Mouse (Mus musculus) midbrain, embryonic 12.5 days (tissue): ENCODE results near the gene Fkbp11. TPM values are rescaled to one million over a fixed set of nuclear protein-coding genes. Genes with fewer than 3 reads are reported as not detected.

Experiments used
- ATAC-seq: fragments of 200-750 bp; cut with Nextera tagmentation; 2 replicates; pipeline ENCODE4 v1.8.0; 2017; ENCODE audit warnings: low read depth, moderate TSS enrichment, moderate library complexity; ENCODE audit not compliant: low FRiP score
- H3K27ac ChIP-seq: fragments of 300-500 bp; sonication (generic); replicated peaks from 2 replicates; pipeline ENCODE4 v1.5.1; 2016; ENCODE audit warnings: mild to moderate bottlenecking
- H3K27me3 ChIP-seq: fragments of 300-500 bp; sonication (generic); 2 replicates; pipeline ENCODE4 v1.6.1; 2016; ENCODE audit warnings: mild to moderate bottlenecking
- H3K36me3 ChIP-seq: fragments of 300-500 bp; sonication (generic); 2 replicates; pipeline ENCODE4 v1.6.1; 2016
- H3K4me1 ChIP-seq: fragments of 300-500 bp; sonication (generic); 2 replicates; pipeline ENCODE4 v1.6.1; 2016
- H3K4me2 ChIP-seq: fragments of 300-500 bp; sonication (generic); replicated peaks from 2 replicates; pipeline ENCODE4 v1.6.1; 2016; ENCODE audit warnings: mild to moderate bottlenecking, moderate library complexity
- H3K4me3 ChIP-seq: fragments of 300-500 bp; sonication (generic); 2 replicates; pipeline ENCODE4 v1.5.1; 2016; ENCODE audit warnings: mild to moderate bottlenecking
- H3K9ac ChIP-seq: fragments of 300-500 bp; sonication (generic); replicated peaks from 2 replicates; pipeline ENCODE4 v1.6.1; 2016; ENCODE audit warnings: mild to moderate bottlenecking, moderate library complexity
- H3K9me3 ChIP-seq: fragments of 300-500 bp; sonication (generic); 2 replicates; pipeline ENCODE4 v1.6.1; 2016; ENCODE audit warnings: mild to moderate bottlenecking
- WGBS: fragments of 180-500 bp; shearing (Covaris S2); methylation state at CpG from one replicate; pipeline ENCODE4 v1.1.7; 2016; 5-methylcytosine and 5-hydroxymethylcytosine counted together
- polyA plus RNA-seq: library from polyadenylated mRNA; unstranded; fragments of >200 nt; fragmentation: Nextera tagmentation; extraction: Ambion mirVana; gene quantifications from 2 replicates; pipeline ENCODE4 v1.2.1, GENCODE M21; 2016

Fkbp11 gene
- polyA plus RNA-seq, 1 experiment from 2014 or later: 9.2 TPM

DNA sequence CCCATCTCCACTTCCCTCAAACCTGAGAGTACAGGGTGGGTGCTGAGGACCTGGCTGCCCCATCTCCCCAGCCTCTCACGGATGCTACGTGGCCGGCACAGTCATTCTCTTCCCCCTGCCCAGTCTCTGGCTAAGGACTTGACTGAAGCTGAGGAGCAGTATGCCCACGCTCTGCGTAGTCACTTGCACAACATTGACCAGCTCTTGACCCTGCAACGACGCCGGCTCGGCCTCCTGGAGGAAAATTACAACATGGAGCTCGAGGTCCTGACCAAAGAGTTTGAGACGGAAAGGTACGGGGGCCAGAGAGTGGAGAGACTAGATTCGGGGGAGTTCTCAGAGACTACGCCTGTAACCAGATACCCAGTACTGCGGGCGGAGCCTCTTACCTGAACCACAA is 10.7 kb downstream of the Fkbp11 start:
- 70% methylated on average over 16 of the region's 16 CpGs for WGBS
- no peaks in the 10 kb centered on the region for H3K36me3 ChIP-seq

GRCm38 (mm10) chr15:98714230-98714652 is 13.8 kb downstream of the Fkbp11 start:
- Histone ChIP-seq H3K4me3 (no peak overlapping the region), H3K9ac (no peak overlapping the region), H3K27ac (no peak overlapping the region), H3K4me1 (0 out of 2 replicates have a peak, but pooled peaks cover 3% of the 10 kb centered on the region), H3K4me2 (no peak overlapping the region), H3K9me3 (no peaks in the 10 kb centered on the region), H3K27me3 (peaks cover 10% of the 10 kb centered on the region), H3K36me3 (no peaks in the 10 kb centered on the region)
- ATAC-seq: no peak
- WGBS: 84% methylated on average over 5 of the region's 5 CpGs

More for the DNA sequence above, 10.7 kb downstream of the Fkbp11 start:
- Histone ChIP-seq H3K27me3 (peaks cover 17% of the 10 kb centered on the region), H3K4me2 (no peak overlapping the region), H3K9ac (no peak overlapping the region), H3K9me3 (no peaks in the 10 kb centered on the region), H3K4me1 (no peaks in the 10 kb centered on the region; the same call in 1 of the 2 replicates), H3K4me3 (no peak overlapping the region), H3K27ac (no peak overlapping the region)
- no peak for ATAC-seq

GRCm38 (mm10) chr15:98710442-98710841 is 17.6 kb downstream of the Fkbp11 start:
- H3K27ac ChIP-seq: no peak overlapping the region
- 19% methylated on average over 9 of the region's 9 CpGs for WGBS
- H3K9me3 ChIP-seq: no peaks in the 10 kb centered on the region
- ATAC-seq: no peak
- no peaks in the 10 kb centered on the region for H3K36me3 ChIP-seq
- H3K27me3 ChIP-seq: peaks cover 23% of the 10 kb centered on the region
- no peak overlapping the region for H3K9ac ChIP-seq
- H3K4me3 ChIP-seq: no peak overlapping the region
- H3K4me1 ChIP-seq: 0 out of 2 replicates have a peak, but pooled peaks cover 3% of the 10 kb centered on the region
- no peak overlapping the region for H3K4me2 ChIP-seq

DNA sequence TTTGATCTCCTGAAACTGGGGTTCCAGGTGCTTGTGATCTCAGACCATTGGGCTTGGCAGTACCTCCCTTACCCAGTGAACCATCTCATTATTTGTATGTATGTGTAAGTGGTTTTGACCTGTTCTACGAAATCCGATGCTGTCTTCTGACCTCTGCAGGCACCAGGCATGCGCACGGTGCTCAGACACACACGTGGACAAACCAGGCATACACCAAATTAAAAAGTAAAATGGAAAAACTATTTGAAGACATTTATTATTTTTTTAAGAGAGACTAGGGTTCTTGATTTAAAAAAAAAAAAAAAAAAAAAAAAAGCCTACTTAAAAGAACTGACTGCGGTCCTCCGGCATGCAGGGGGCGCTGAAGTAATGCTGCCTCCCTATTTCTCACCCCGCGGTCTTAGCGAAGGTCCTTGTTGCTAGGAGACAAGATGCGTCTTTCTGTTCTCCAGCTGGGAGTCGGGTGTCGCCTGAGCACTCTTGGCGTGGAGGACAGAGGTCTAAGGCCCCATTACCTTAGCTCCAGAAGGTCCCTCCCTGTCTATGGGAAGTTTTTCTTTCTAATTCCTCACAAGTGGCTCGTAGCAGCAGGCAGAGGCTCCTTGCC is 20.1 kb downstream of the Fkbp11 start, which contains the start of gene Ccdc65:
Gene Ccdc65, plus strand, starts transcription at position 442 of the 607 bp plus-strand sequence.
- WGBS: 18% methylated on average over 16 of the region's 16 CpGs
- Histone ChIP-seq H3K9me3 (no peaks in the 10 kb centered on the region), H3K4me1 (0 out of 2 replicates have a peak, but pooled peaks cover 3% of the 10 kb centered on the region), H3K36me3 (no peaks in the 10 kb centered on the region), H3K27ac (no peak within 1 kb of the TSS), H3K4me3 (peak within 1 kb of the TSS; percentile 32), H3K4me2 (peak within 1 kb of the TSS; percentile 44), H3K9ac (no peak within 1 kb of the TSS), H3K27me3 (peaks cover 27% of the 10 kb centered on the region)
- ATAC-seq: no peak

GRCm38 (mm10) chr15:98704312-98704711 is 23.7 kb downstream of the Fkbp11 start:
- Histone ChIP-seq H3K36me3 (no peaks in the 10 kb centered on the region), H3K4me3 (no peak overlapping the region), H3K27ac (no peak overlapping the region), H3K4me2 (no peak overlapping the region), H3K9ac (no peak overlapping the region), H3K27me3 (peaks cover 52% of the 10 kb centered on the region), H3K4me1 (peaks cover 6% of the 10 kb centered on the region; the same call in 1 of the 2 replicates), H3K9me3 (no peaks in the 10 kb centered on the region)
- WGBS: 66% methylated on average over 9 of the region's 9 CpGs
- ATAC-seq: no peak

GRCm38 (mm10) chr15:98699190-98700105 is 28.6 kb downstream of the Fkbp11 start:
- Histone ChIP-seq H3K27me3 (peaks cover 39% of the 10 kb centered on the region), H3K9ac (peak overlapping the region; percentile 55), H3K4me3 (peak overlapping the region; percentile 42), H3K4me1 (peaks cover 18% of the 10 kb centered on the region), H3K4me2 (peak overlapping the region; percentile 67), H3K9me3 (no peaks in the 10 kb centered on the region), H3K36me3 (no peaks in the 10 kb centered on the region), H3K27ac (no peak overlapping the region)
- 6% methylated on average over 40 of the region's 40 CpGs for WGBS
- ATAC-seq: peak; percentile 85

- Histone ChIP-seq H3K4me3 (no peak overlapping the region), H3K9ac (no peak overlapping the region), H3K9me3 (no peaks in the 10 kb centered on the region), H3K4me1 (peaks cover 31% of the 10 kb centered on the region), H3K4me2 (no peak overlapping the region), H3K27ac (no peak overlapping the region), H3K36me3 (no peaks in the 10 kb centered on the region), H3K27me3 (peaks cover 18% of the 10 kb centered on the region)
- no peak for ATAC-seq
- WGBS: 55% methylated on average over 8 of the region's 8 CpGs
These were observed 31.8 kb downstream of the Fkbp11 start for GRCm38 (mm10) chr15:98696216-98696615.

GRCm38 (mm10) chr15:98695726-98696125 is 32.3 kb downstream of the Fkbp11 start:
- Histone ChIP-seq H3K4me3 (no peak overlapping the region), H3K36me3 (no peaks in the 10 kb centered on the region), H3K27me3 (peaks cover 13% of the 10 kb centered on the region), H3K9ac (no peak overlapping the region), H3K9me3 (no peaks in the 10 kb centered on the region), H3K4me1 (peaks cover 36% of the 10 kb centered on the region), H3K27ac (no peak overlapping the region), H3K4me2 (no peak overlapping the region)
- 63% methylated on average over 9 of the region's 9 CpGs for WGBS
- ATAC-seq: no peak

GRCm38 (mm10) chr15:98692171-98692715 is 35.8 kb downstream of the Fkbp11 start:
- H3K4me3 ChIP-seq: no peak overlapping the region
- no peak overlapping the region for H3K4me2 ChIP-seq
- 49% methylated on average over 11 of the region's 11 CpGs for whole genome bisulfite sequencing
- H3K4me1 ChIP-seq: peaks cover 41% of the 10 kb centered on the region
- no peaks in the 10 kb centered on the region for H3K36me3 ChIP-seq
- H3K27ac ChIP-seq: peak overlapping the region; percentile 60; the same call in 1 of the 2 replicates
- H3K27me3 ChIP-seq: no peaks in the 10 kb centered on the region
- no peaks in the 10 kb centered on the region for H3K9me3 ChIP-seq
- ATAC-seq: no peak
- H3K9ac ChIP-seq: no peak overlapping the region

GRCm38 (mm10) chr15:98691486-98692147 is 36.4 kb downstream of the Fkbp11 start:
- peak; percentile 83 for ATAC-seq
- Histone ChIP-seq H3K9ac (no peak overlapping the region), H3K27ac (peak overlapping the region; percentile 60), H3K4me1 (peaks cover 41% of the 10 kb centered on the region), H3K9me3 (no peaks in the 10 kb centered on the region), H3K36me3 (no peaks in the 10 kb centered on the region), H3K4me3 (no peak overlapping the region), H3K4me2 (peak overlapping the region; percentile 16), H3K27me3 (no peaks in the 10 kb centered on the region)
- 14% methylated on average over 7 of the region's 7 CpGs for WGBS

GRCm38 (mm10) chr15:98689682-98690081 is 38.3 kb downstream of the Fkbp11 start:
- Histone ChIP-seq H3K27ac (no peak overlapping the region), H3K9me3 (no peaks in the 10 kb centered on the region)
- 77% methylated on average over 2 of the region's 2 CpGs for WGBS

More at GRCm38 (mm10) chr15:98689682-98690081, 38.3 kb downstream of the Fkbp11 start:
- H3K4me1 ChIP-seq: peaks cover 31% of the 10 kb centered on the region
- no peak for ATAC-seq
- no peak overlapping the region for H3K9ac ChIP-seq
- H3K36me3 ChIP-seq: no peaks in the 10 kb centered on the region
- H3K4me2 ChIP-seq: no peak overlapping the region
- no peaks in the 10 kb centered on the region for H3K27me3 ChIP-seq
- no peak overlapping the region for H3K4me3 ChIP-seq
